Mouse (Mus musculus) hindbrain, embryonic 11.5 days (tissue): ENCODE measurements around the gene Gm14443. TPM values are rescaled to one million over a fixed set of nuclear protein-coding genes. Genes with fewer than 3 reads are reported as not detected.
A peak's percentile ranks its signal among the peaks of the same experiment; 100 is the strongest.
"Not testable (repeated sequence)": the region's sequence is repeated elsewhere in the genome, so short reads cannot be mapped to it uniquely, and the experiment has no call there.

Experiments
- ATAC-seq: fragments of 200-750 bp; cut with Nextera tagmentation; 2 replicates; pipeline ENCODE4 v1.8.0; 2017; ENCODE audit warnings: mild to moderate bottlenecking, moderate TSS enrichment, moderate library complexity; ENCODE audit not compliant: low FRiP score
- DNase-seq: peaks from one replicate; pipeline ENCODE4 v3.0.0-alpha.2; 2015; ENCODE audit warnings: low spot score
- H3K27ac ChIP-seq: fragments of 300-500 bp; sonication (generic); 2 replicates; pipeline ENCODE4 v1.5.1; 2014; ENCODE audit warnings: mild to moderate bottlenecking, low read depth, low read length
- H3K27me3 ChIP-seq: fragments of 300-500 bp; sonication (generic); 2 replicates; pipeline ENCODE4 v1.6.1; 2014; ENCODE audit warnings: mild to moderate bottlenecking, low read length, moderate library complexity, mixed read lengths; ENCODE audit not compliant: control insufficient read depth, insufficient read depth
- H3K36me3 ChIP-seq: fragments of 300-500 bp; sonication (generic); 2 replicates; pipeline ENCODE4 v1.6.1; 2014; ENCODE audit warnings: mild to moderate bottlenecking, low read length, moderate library complexity, mixed read lengths; ENCODE audit not compliant: control insufficient read depth, insufficient read depth
- H3K4me1 ChIP-seq: fragments of 300-500 bp; sonication (generic); replicated peaks from 2 replicates; pipeline ENCODE4 v1.6.1; 2014; ENCODE audit warnings: low read length, mixed read lengths; ENCODE audit not compliant: control insufficient read depth, insufficient read depth
- H3K4me2 ChIP-seq: fragments of 300-500 bp; sonication (generic); replicated peaks from 2 replicates; pipeline ENCODE4 v1.6.1; 2014; ENCODE audit warnings: mild to moderate bottlenecking, low read depth, low read length
- H3K4me3 ChIP-seq: fragments of 300-500 bp; sonication (generic); 2 replicates; pipeline ENCODE4 v1.5.1; 2014; ENCODE audit warnings: low read depth, low read length
- H3K9ac ChIP-seq: fragments of 300-500 bp; sonication (generic); 2 replicates; pipeline ENCODE4 v1.6.1; 2014; ENCODE audit warnings: low read depth, low read length
- H3K9me3 ChIP-seq: fragments of 300-500 bp; sonication (generic); 2 replicates; pipeline ENCODE4 v1.6.1; 2016; ENCODE audit warnings: low read length; ENCODE audit not compliant: control insufficient read depth
- WGBS: fragments of 180-500 bp; shearing (Covaris S2); extraction: QIAGEN DNeasy Blood & Tissue Kit; methylation state at CpG from one replicate; pipeline ENCODE4 v1.1.7; 2014; 5-methylcytosine and 5-hydroxymethylcytosine counted together
- polyA plus RNA-seq: library from polyadenylated mRNA; unstranded; fragments of >200 nt; fragmentation: Nextera tagmentation; extraction: Ambion mirVana; gene quantifications from 2 replicates; pipeline ENCODE4 v1.2.1, GENCODE M21; 2014

The Gm14443 gene
- polyA plus RNA-seq, 1 experiment from 2014 or later = 0.88 TPM

- not testable (repeated sequence) for H3K27ac ChIP-seq, H3K9me3 ChIP-seq, H3K4me2 ChIP-seq, H3K4me1 ChIP-seq, H3K36me3 ChIP-seq, ATAC-seq, H3K9ac ChIP-seq, DNase-seq, H3K4me3 ChIP-seq, H3K27me3 ChIP-seq
- 93% methylated on average over 12 of the region's 12 CpGs for WGBS
These were observed 10.6 kb downstream of the Gm14443 start for GRCm38 (mm10) chr2:175165110-175165509.

- not testable (repeated sequence) for H3K36me3 ChIP-seq, H3K27me3 ChIP-seq, H3K4me2 ChIP-seq, DNase-seq, H3K4me1 ChIP-seq, H3K9ac ChIP-seq, H3K9me3 ChIP-seq, ATAC-seq, H3K27ac ChIP-seq, H3K4me3 ChIP-seq
- 92% methylated on average over 4 of the region's 4 CpGs for WGBS
These were observed 14.2 kb downstream of the Gm14443 start for GRCm38 (mm10) chr2:175161438-175161837.

- Histone ChIP-seq H3K4me1 (no peaks in the 10 kb centered on the region), H3K36me3 (no peaks in the 10 kb centered on the region), H3K9ac (no peak overlapping the region), H3K4me2 (no peak overlapping the region), H3K27me3 (no peaks in the 10 kb centered on the region), H3K9me3 (peaks cover 2% of the 10 kb centered on the region; the same call in 1 of the 2 replicates), H3K4me3 (no peak overlapping the region), H3K27ac (no peak overlapping the region)
- 88% methylated on average over 3 of the region's 3 CpGs for WGBS
- DNase-seq (no peak), ATAC-seq (no peak)
These were observed 17.0 kb downstream of the Gm14443 start for GRCm38 (mm10) chr2:175158642-175159041.

- ATAC-seq = no peak
- Histone ChIP-seq H3K4me2 (no peak overlapping the region), H3K36me3 (no peaks in the 10 kb centered on the region), H3K27me3 (no peaks in the 10 kb centered on the region), H3K9me3 (peaks cover 2% of the 10 kb centered on the region; the same call in 1 of the 2 replicates), H3K4me1 (no peaks in the 10 kb centered on the region), H3K4me3 (no peak overlapping the region), H3K9ac (no peak overlapping the region), H3K27ac (no peak overlapping the region)
- WGBS = 93% methylated on average over 13 of the region's 13 CpGs
- DNase-seq = no peak
These were observed 19.0 kb downstream of the Gm14443 start for GRCm38 (mm10) chr2:175156696-175157095.

- H3K4me3 ChIP-seq = peak within 1 kb of the TSS; percentile 34
- not testable (repeated sequence) for DNase-seq, H3K36me3 ChIP-seq, H3K27ac ChIP-seq, H3K4me1 ChIP-seq, H3K27me3 ChIP-seq, ATAC-seq, H3K9me3 ChIP-seq, H3K9ac ChIP-seq
- 6% methylated on average over 1 of the region's 2 CpGs for WGBS
- peak within 1 kb of the TSS; percentile 21 for H3K4me2 ChIP-seq
These were observed 33.7 kb downstream of the Gm14443 start, which contains the start of gene Gm14399 for GRCm38 (mm10) chr2:175141993-175142295. Gene Gm14399, minus strand, starts transcription at chr2:175142012.

GRCm38 (mm10) chr2:175141118-175141992 lies 34.3 kb downstream of the Gm14443 start:
- H3K4me1 ChIP-seq, H3K9me3 ChIP-seq, H3K27me3 ChIP-seq, H3K27ac ChIP-seq, H3K36me3 ChIP-seq, ATAC-seq, H3K9ac ChIP-seq: not testable (repeated sequence)
- WGBS = 7% methylated on average over 22 of the region's 25 CpGs
- Histone ChIP-seq H3K4me2 (peak overlapping the region; percentile 21), H3K4me3 (peak overlapping the region; percentile 34)
- peak; percentile 3 for DNase-seq

- not testable (repeated sequence) for H3K9ac ChIP-seq, H3K4me2 ChIP-seq, H3K27ac ChIP-seq, H3K36me3 ChIP-seq, H3K27me3 ChIP-seq, H3K4me3 ChIP-seq, DNase-seq, ATAC-seq, H3K4me1 ChIP-seq, H3K9me3 ChIP-seq
These were observed 35.0 kb downstream of the Gm14443 start for GRCm38 (mm10) chr2:175140624-175141023.

Other genes starting within 250 kb of the Gm14443 start
- not detected in 2 replicates for gene Gm14444, start 165.6 kb downstream of the Gm14443 start, polyA plus RNA-seq
- 0.36 and 0.69 TPM in 2 replicates for gene Gm14393, start 108.1 kb downstream of the Gm14443 start, polyA plus RNA-seq
- gene Gm14399, start 33.9 kb downstream of the Gm14443 start, polyA plus RNA-seq = 6.5 and 7.7 TPM in 2 replicates
- gene Gm14391, start 31.0 kb upstream of the Gm14443 start, polyA plus RNA-seq = 5.9 and 9.8 TPM in 2 replicates
- 2.6 and 5.5 TPM in 2 replicates for gene Gm14440, start 99.3 kb upstream of the Gm14443 start, polyA plus RNA-seq
- gene Gm4631, start 162.3 kb upstream of the Gm14443 start, polyA plus RNA-seq = 24.0 and 25.1 TPM in 2 replicates
- gene Zfp968, start 196.6 kb upstream of the Gm14443 start, polyA plus RNA-seq = 4.2 and 6.7 TPM in 2 replicates